Mouse (Mus musculus) brain, embryonic 14.5 days (tissue): Measurements from ENCODE around the gene Wdr62. TPM values are rescaled to one million over a fixed set of nuclear protein-coding genes. Genes with fewer than 3 reads are reported as not detected.
"Not testable (repeated sequence)": the region's sequence is repeated elsewhere in the genome, so short reads cannot be mapped to it uniquely, and the experiment has no call there.

ENCODE experiments used
- DNase-seq: peaks from one replicate; pipeline ENCODE4 v3.0.0-alpha.2; 2011; ENCODE audit warnings: low read depth
- CTCF ChIP-seq: fragments of 200-500 bp; IDR thresholded peaks from 2 replicates; pipeline ENCODE4 v1.5.1; 2012; ENCODE audit warnings: inconsistent platforms, mild to moderate bottlenecking, moderate library complexity, borderline replicate concordance; ENCODE audit not compliant: insufficient read depth, insufficient read length; ENCODE audit errors: extremely low read depth
- POLR2A ChIP-seq: fragments of 200-500 bp; IDR thresholded peaks from 2 replicates; pipeline ENCODE4 v1.6.1; 2012; ENCODE audit warnings: mild to moderate bottlenecking, inconsistent platforms, borderline replicate concordance; ENCODE audit not compliant: poor library complexity, insufficient read depth, insufficient read length, severe bottlenecking; ENCODE audit errors: extremely low read depth
- polyA plus RNA-seq: library from polyadenylated mRNA; depleted of rRNA; stranded (reverse); fragments of >200 nt; gene quantifications from 2 replicates; pipeline ENCODE4 v1.2.3, GENCODE M21; 2012

The Wdr62 gene
- polyA plus RNA-seq, 1 experiment, result 15.2 TPM

DNA sequence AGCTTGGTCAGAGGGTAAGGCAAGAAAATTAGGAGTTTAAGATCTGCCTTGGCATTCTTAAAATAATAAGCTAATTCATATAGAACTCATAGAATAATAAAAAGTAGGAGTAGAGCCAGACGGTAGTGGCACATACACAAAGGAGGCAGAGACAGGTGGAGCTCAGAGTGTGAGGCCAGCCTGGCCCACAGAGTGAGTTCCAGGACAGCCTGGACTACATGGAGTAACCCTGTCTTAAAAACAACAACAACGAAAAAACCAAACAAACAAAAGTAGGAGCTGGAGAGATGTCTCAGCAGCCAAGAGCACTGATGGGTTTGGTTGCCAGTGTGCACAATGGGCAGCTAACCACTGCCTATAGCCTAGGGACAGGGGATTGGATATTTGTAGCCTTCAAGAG, 62.9 kb downstream of the Wdr62 start:
- no peak for DNase-seq
- no peak for TF ChIP-seq CTCF
- no peak for TF ChIP-seq POLR2A

DNA sequence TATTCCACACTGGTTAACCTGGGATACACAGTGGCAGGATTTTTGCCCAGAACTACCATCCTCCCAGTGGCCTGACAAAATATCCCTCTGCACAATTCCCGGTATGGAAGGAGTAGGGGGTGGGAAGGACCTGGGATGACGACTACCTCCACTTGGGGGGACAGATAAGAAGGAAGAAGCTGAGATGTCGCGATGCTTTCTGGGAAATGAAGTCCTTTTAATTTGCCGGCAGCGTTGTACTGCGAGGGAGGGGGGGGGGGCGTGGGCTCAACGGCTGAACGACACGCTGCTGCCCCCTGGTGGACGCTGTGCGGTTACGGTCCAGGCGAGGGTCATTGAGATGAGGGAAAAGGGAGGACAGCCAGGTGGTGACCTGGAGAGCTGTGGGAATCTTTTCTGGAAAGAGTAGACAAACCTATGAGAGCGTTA, 63.5 kb downstream of the Wdr62 start:
- TF ChIP-seq CTCF (peak; percentile 90), POLR2A (no peak)
- DNase-seq, result peak; percentile 96

DNA sequence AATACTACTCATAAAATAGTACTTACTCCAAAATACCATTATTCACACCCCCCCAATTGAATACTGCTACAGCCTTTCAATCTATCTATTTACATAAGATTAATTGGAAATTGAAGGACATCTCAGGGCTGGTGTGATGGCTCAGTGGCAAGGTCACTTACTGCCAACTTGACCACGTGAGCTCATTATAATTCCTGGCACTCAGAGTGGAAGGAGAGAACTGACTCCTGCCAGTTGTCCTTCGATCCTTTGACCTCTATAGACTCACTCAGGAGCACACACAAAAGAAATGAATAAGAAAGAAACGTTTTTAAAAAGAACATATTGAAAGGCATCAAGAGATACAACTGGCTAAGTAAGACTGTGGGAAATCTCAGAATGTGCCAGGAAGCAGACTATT, 64.3 kb downstream of the Wdr62 start:
- TF ChIP-seq CTCF (no peak), POLR2A (no peak)
- no peak for DNase-seq

DNA sequence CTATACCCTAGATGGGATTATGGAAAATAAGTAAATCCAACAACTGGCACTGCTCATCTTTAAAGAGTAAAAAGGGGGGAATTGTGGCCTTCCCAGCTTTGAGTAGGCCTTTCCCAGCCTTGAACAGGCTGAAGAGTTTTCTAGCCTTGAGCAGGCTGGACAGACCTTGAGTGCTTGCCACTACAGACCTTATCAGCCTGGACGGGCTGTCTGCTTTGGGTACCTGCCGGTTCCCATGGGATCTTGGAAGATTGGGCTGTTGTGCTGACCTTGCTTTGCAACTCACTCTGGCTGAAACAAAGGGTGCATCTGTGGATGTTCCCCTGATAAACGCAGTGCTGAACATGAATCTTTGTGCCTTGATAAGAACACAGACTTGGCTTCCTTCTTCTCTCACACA, 66.3 kb downstream of the Wdr62 start:
- no peak for TF ChIP-seq POLR2A
- TF ChIP-seq CTCF, result no peak
- no peak for DNase-seq

DNA sequence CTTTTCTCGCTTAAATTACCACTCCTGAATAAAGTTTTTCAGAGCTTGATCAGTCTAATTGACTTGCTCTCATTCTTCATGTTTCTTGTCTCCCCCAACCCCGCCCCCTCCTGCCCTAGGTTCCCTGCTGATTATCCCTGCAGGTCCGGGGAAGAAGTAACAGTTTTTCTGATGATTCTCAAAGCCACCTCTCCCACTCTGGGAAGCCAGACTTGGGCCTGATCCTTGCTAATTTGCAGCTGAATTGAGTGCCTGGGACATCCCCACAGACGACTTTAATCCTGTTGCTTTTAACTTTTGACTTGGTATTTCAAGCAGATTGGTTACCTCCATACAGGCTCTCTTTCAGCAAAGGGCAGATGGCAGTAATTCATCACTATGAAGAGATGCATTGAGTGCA, 69.2 kb downstream of the Wdr62 start:
- TF ChIP-seq CTCF (no peak), POLR2A (no peak)
- no peak for DNase-seq

DNA sequence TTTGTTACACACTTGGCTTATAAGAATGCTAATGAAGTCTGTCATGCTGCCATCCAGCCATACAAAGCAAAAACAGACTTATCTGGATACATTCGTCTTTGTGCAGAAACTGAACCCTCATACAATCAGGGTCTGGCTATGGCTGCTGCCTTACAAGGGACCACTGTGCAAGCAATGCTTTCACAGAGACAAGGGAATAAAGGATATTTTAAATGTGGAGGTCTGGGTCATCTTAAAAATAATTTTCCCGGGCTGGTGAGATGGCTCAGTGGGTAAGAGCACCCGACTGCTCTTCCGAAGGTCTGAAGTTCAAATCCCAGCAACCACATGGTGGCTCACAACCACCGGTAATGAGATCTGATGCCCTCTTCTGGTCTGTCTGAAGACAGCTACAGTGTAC, 73.9 kb downstream of the Wdr62 start:
- not testable (repeated sequence) for DNase-seq

DNA sequence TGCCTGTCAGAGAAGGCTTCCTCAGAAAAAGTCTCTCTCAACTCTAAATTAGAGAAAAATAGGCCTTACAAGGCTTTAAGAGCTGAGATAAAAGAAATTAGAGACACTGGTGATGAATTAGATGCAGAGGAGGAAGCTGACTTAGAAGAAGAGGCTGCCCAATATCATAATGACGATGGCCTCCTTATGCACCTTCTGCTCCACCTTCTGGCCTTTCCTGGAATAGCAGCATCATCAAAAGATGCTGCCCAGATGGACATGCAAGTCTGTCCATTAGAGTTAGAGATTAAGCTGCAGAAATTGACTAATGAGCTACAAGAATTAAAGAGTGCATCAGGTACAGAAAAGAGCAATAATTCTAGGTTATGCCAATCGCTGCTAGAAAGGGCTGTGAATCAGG, 74.8 kb downstream of the Wdr62 start:
- peak; percentile 82 for DNase-seq
- TF ChIP-seq CTCF (peak; percentile 74; the same call in 1 of the 2 replicates), POLR2A (no peak)

DNA sequence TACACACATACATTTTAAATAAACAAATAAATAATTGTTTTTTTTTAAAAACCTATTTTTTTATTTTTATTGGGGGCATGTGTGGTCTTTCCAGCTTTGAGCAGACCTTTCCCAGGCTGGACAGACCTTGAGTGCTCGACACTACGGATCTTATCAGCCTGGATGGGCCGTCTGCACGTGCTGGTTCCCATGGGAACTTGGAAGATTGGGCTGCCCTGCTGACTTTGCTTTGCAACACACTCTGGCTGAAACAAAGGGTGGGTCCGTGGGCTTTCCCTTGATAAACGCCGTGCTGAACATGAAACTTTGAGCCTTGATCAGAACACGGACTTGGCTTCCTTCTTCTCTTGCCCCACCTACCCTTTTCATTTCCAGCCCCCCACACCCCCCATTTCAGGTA, 75.8 kb downstream of the Wdr62 start:
- DNase-seq, result no peak
- TF ChIP-seq CTCF, result no peak
- TF ChIP-seq POLR2A, result no peak

DNA sequence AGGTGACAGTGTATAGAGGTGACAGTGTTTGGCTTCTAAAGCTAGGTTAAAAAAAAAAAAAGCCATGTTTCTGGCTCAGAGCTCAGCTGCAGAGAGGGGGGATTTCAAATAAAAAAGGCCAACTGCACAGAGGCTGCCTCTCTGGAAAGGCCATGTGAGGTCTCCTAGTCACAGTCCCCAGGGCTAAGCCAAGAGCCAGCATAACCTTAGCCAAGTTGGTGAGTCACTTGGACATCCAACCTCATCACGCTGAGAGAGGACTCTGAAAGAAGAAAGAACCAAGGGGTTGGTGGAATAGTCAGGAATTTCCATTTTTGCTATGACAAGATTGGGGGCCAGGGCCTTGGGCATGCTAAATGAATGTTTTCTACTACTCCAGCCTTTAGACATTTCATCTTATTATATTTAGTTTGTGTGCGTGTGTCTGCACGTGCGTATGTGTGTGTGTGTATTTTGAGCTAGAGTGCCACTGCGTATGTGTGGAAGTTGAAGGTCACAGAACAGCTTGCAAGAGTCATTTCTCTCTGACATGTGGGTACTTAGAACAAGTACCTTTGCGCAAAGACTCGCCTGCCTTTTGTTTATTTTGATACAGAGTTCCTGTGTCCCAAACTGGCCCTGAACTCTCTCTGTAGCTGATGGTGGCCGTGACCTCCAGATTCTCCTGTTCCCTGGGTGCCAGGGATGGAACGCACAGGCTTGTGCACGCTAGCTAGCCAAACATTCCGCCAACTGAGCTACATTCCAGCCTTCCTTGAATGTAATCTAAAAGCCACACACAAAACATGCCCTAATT, 77.1 kb downstream of the Wdr62 start:
- no peak for DNase-seq
- no peak for TF ChIP-seq POLR2A
- TF ChIP-seq CTCF, result no peak

DNA sequence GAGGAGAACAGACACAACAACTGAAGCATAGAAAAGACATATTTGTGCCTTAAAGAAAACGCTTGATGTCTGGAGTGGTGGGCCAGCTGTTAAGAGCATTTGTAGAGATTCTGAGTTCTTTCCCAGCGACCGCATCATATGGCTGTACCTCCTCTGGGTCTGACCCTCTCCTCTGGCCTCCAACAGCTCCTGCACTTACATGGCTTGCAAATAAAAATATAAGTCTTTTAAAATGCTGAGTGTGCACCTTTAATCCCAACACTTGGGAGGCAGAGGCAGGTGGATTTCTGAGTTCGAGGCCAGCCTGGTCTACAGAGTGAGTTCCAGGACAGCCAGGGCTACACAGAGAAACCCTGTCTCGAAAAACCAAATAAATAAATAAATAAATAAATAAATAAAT, 79.6 kb downstream of the Wdr62 start:
- DNase-seq, result not testable (repeated sequence)

DNA sequence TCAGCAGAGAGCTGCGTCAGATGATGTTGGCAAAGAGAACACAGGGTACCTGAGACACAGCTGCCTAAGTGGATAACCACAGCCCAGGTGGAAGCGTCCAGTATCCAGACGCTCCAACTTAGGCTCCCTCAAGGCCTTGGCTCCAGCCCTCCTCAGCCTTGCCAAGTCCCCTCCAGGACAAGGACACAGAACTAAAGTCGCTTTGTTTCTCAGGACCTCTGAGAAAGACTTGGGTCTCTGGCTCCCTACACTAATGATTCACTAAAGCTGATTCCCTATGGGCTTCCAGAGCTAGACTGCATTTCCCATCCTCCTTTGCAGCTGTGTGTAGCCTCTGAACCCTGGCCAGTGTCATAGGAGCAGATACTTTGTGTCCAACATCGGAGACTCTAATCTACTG, 80.0 kb downstream of the Wdr62 start:
- TF ChIP-seq CTCF, result no peak
- no peak for TF ChIP-seq POLR2A
- no peak for DNase-seq

DNA sequence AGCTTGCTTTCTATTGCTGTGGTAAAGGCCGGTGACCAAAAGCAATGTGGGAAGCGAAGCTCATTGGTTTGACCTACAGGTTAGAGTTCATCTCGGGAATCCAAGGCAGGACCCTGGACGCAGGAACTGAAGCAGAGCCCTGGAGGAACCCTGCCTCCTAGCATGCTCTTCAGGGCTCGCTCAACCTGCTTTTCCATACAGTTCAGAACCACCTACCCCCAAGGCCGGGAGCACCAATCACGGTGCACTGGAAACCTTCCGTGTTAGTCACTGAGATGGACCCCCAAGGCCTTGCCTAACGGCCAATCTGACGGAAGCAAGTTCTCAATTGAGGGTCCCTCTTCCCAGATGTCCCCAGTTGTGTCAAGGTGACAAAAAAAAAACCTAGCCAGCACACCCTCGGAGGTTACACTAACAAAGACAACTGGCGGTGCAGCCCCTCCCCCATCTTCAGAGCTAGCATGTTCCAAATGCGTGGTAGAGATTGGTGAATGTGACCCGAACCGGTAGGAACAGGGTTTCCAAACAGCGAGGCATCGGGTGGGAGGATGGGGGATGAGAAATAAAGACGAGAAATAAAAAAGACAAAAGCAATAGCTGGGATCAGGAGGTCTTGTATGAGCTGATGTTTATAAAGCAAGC, 80.6 kb downstream of the Wdr62 start:
- no peak for DNase-seq
- TF ChIP-seq CTCF (no peak), POLR2A (no peak)
